Mouse (Mus musculus) small intestine, adult 2 months (tissue): ENCODE results near the gene Lif. TPM values are rescaled to one million over a fixed set of nuclear protein-coding genes. Genes with fewer than 3 reads are reported as not detected.
A peak's percentile ranks its signal among the peaks of the same experiment; 100 is the strongest.

Experiments used
- H3K27ac ChIP-seq: fragments of 200-500 bp; 2 replicates; pipeline ENCODE4 v1.5.1; 2012; ENCODE audit warnings: low read depth, low read length, control low read depth, inconsistent platforms; ENCODE audit not compliant: insufficient read depth
- H3K27me3 ChIP-seq: fragments of 200-500 bp; 2 replicates; pipeline ENCODE4 v1.6.1; 2012; ENCODE audit warnings: mild to moderate bottlenecking, moderate library complexity, low read length, inconsistent platforms; ENCODE audit not compliant: control insufficient read depth, insufficient read depth
- H3K36me3 ChIP-seq: fragments of 200-500 bp; 2 replicates; pipeline ENCODE4 v1.6.1; 2012; ENCODE audit warnings: mild to moderate bottlenecking, low read length, control low read depth, inconsistent platforms; ENCODE audit not compliant: control insufficient read depth, insufficient read depth
- H3K4me1 ChIP-seq: fragments of 200-500 bp; 2 replicates; pipeline ENCODE4 v1.6.1; 2012; ENCODE audit warnings: low read length, inconsistent platforms, mixed read lengths; ENCODE audit not compliant: control insufficient read depth, insufficient read depth, insufficient read length
- H3K4me3 ChIP-seq: fragments of 200-500 bp; 2 replicates; pipeline ENCODE4 v1.5.1; 2012; ENCODE audit warnings: low read depth, mild to moderate bottlenecking, control low read depth, inconsistent platforms, low read length, moderate library complexity
- CTCF ChIP-seq: fragments of 200-500 bp; IDR thresholded peaks from 2 replicates; pipeline ENCODE4 v1.5.1; 2012; ENCODE audit warnings: low read depth, mild to moderate bottlenecking, control low read depth, inconsistent platforms, low read length, moderate library complexity, mixed read lengths; ENCODE audit not compliant: insufficient replicate concordance, insufficient read length; ENCODE audit errors: extremely low read depth
- POLR2A ChIP-seq: fragments of 200-500 bp; IDR thresholded peaks from 2 replicates; pipeline ENCODE4 v1.6.1; 2012; ENCODE audit warnings: low read depth, mild to moderate bottlenecking, control low read depth, inconsistent platforms, low read length, moderate library complexity
- WGBS: fragments of 180-500 bp; shearing (Covaris S2); methylation state at CpG from one replicate; pipeline ENCODE4 v1.1.7; 2018; 5-methylcytosine and 5-hydroxymethylcytosine counted together
- polyA plus RNA-seq: library from polyadenylated mRNA; depleted of rRNA; stranded (reverse); fragments of >200 nt; gene quantifications from 2 replicates; pipeline ENCODE4 v1.2.3, GENCODE M21; 2012; rRNA removed

The Lif gene
- 1.5 and 5.6 TPM in 2 replicates for polyA plus RNA-seq

GRCm38 (mm10) chr11:4256846-4257607 lies at the start of gene Lif:
Gene Lif (plus strand): TSS chr11:4257557.
- 28% methylated on average over 11 of the region's 11 CpGs for WGBS
- peak within 1 kb of the TSS; percentile 97 for H3K27ac ChIP-seq
- no peaks in the 10 kb centered on the region for H3K27me3 ChIP-seq
- H3K4me3 ChIP-seq = peak within 1 kb of the TSS; percentile 47
- TF ChIP-seq CTCF = no peak
- TF ChIP-seq POLR2A = peak; percentile 52; the same call in 1 of the 2 replicates
- H3K36me3 ChIP-seq = no peaks in the 10 kb centered on the region
- H3K4me1 ChIP-seq = peaks cover 42% of the 10 kb centered on the region

GRCm38 (mm10) chr11:4207655-4208054 lies 49.7 kb upstream of the Lif start:
- Histone ChIP-seq H3K36me3 (peaks cover 35% of the 10 kb centered on the region), H3K4me3 (no peak overlapping the region), H3K27ac (no peak overlapping the region), H3K4me1 (peaks cover 8% of the 10 kb centered on the region), H3K27me3 (no peaks in the 10 kb centered on the region)
- TF ChIP-seq CTCF (no peak), POLR2A (no peak)
- 94% methylated on average over 9 of the region's 9 CpGs for WGBS

GRCm38 (mm10) chr11:4209556-4209955 lies 47.8 kb upstream of the Lif start:
- Histone ChIP-seq H3K4me1 (no peaks in the 10 kb centered on the region; the same call in 1 of the 2 replicates), H3K27me3 (no peaks in the 10 kb centered on the region), H3K27ac (no peak overlapping the region), H3K36me3 (peaks cover 53% of the 10 kb centered on the region), H3K4me3 (no peak overlapping the region)
- WGBS = 81% methylated on average over 5 of the region's 5 CpGs
- no peak for TF ChIP-seq POLR2A
- TF ChIP-seq CTCF = no peak

GRCm38 (mm10) chr11:4210786-4211185 lies 46.6 kb upstream of the Lif start:
- Histone ChIP-seq H3K36me3 (peaks cover 57% of the 10 kb centered on the region), H3K27ac (no peak overlapping the region), H3K27me3 (no peaks in the 10 kb centered on the region), H3K4me3 (no peak overlapping the region), H3K4me1 (no peaks in the 10 kb centered on the region)
- no peak for TF ChIP-seq POLR2A
- TF ChIP-seq CTCF = no peak
- WGBS = 74% methylated on average over 1 of the region's 1 CpGs

GRCm38 (mm10) chr11:4213107-4213506 lies 44.2 kb upstream of the Lif start:
- WGBS = 92% methylated on average over 10 of the region's 10 CpGs
- no peak overlapping the region for H3K27ac ChIP-seq
- TF ChIP-seq CTCF = no peak
- TF ChIP-seq POLR2A = no peak
- no peaks in the 10 kb centered on the region for H3K27me3 ChIP-seq
- H3K4me1 ChIP-seq = peaks cover 3% of the 10 kb centered on the region; the same call in 1 of the 2 replicates
- peaks cover 44% of the 10 kb centered on the region for H3K36me3 ChIP-seq
- no peak overlapping the region for H3K4me3 ChIP-seq

- WGBS = 93% methylated on average over 14 of the region's 14 CpGs
- Histone ChIP-seq H3K36me3 (peaks cover 37% of the 10 kb centered on the region), H3K27ac (no peak overlapping the region), H3K4me1 (peaks cover 7% of the 10 kb centered on the region), H3K27me3 (no peaks in the 10 kb centered on the region), H3K4me3 (no peak overlapping the region)
- TF ChIP-seq CTCF (no peak), POLR2A (no peak)
These were observed 42.8 kb upstream of the Lif start for GRCm38 (mm10) chr11:4214572-4214971.

- H3K4me1 ChIP-seq = peaks cover 7% of the 10 kb centered on the region
- H3K27me3 ChIP-seq = no peaks in the 10 kb centered on the region
- H3K27ac ChIP-seq = no peak overlapping the region
- TF ChIP-seq POLR2A (no peak), CTCF (no peak)
- WGBS = 87% methylated on average over 10 of the region's 10 CpGs
- peaks cover 33% of the 10 kb centered on the region for H3K36me3 ChIP-seq
- H3K4me3 ChIP-seq = no peak overlapping the region
These were observed 42.3 kb upstream of the Lif start for GRCm38 (mm10) chr11:4215061-4215460.
